Mouse (Mus musculus) myocyte (in vitro differentiated cells): ENCODE measurements around the gene Blnk. TPM values are rescaled to one million over a fixed set of nuclear protein-coding genes. Genes with fewer than 3 reads are reported as not detected.

Experiments used
- H3K27me3 ChIP-seq: one replicate; pipeline ENCODE4 v1.6.1; 2011; ENCODE audit not compliant: control insufficient read depth, insufficient read depth, insufficient read length
- H3K36me3 ChIP-seq: one replicate; pipeline ENCODE4 v1.6.1; 2011; ENCODE audit not compliant: control insufficient read depth, insufficient read depth
- H3K4me2 ChIP-seq: one replicate; pipeline ENCODE4 v1.6.1; 2011; ENCODE audit warnings: low read depth, control low read depth
- H3K4me3 ChIP-seq: one replicate; pipeline ENCODE4 v1.5.1; 2011; ENCODE audit warnings: mild to moderate bottlenecking, control low read depth, moderate library complexity
- H3K79me2 ChIP-seq: one replicate; pipeline ENCODE4 v1.6.1; 2011; ENCODE audit not compliant: control insufficient read depth, insufficient read depth
- H3ac ChIP-seq: one replicate; pipeline ENCODE4 v1.6.1; 2011; ENCODE audit not compliant: control insufficient read depth, insufficient read length
- CEBPB ChIP-seq: IDR thresholded peaks from 2 replicates; pipeline ENCODE4 v1.6.1; 2011; ENCODE audit warnings: mild to moderate bottlenecking, moderate library complexity; ENCODE audit not compliant: poor library complexity, insufficient read depth, severe bottlenecking
- E2F4 ChIP-seq: IDR thresholded peaks from one replicate; pipeline ENCODE4 v1.6.1; 2011; ENCODE audit warnings: mild to moderate bottlenecking, control low read depth, moderate library complexity; ENCODE audit not compliant: insufficient read depth
- MAX ChIP-seq: IDR thresholded peaks from one replicate; pipeline ENCODE4 v1.6.1; 2011; ENCODE audit warnings: low read depth, mild to moderate bottlenecking, control low read depth
- MYOD1 ChIP-seq, 3 experiments: IDR thresholded peaks; one replicate each; pipeline ENCODE4 v1.6.1; 2011; ENCODE audit warnings: control low read depth in 2 of 3, low read depth in 2 of 3, mild to moderate bottlenecking in 2 of 3, moderate library complexity in 1 of 3; ENCODE audit not compliant: insufficient read length in 2 of 3, control insufficient read depth in 1 of 3
- MYOG ChIP-seq, 3 experiments: IDR thresholded peaks; one replicate each; pipeline ENCODE4 v1.6.1; 2011; ENCODE audit warnings: control low read depth in 2 of 3, low read depth in 2 of 3, mild to moderate bottlenecking in 2 of 3; ENCODE audit not compliant: insufficient read length in 2 of 3, control insufficient read depth in 1 of 3, insufficient read depth in 1 of 3
- POLR2A ChIP-seq: IDR thresholded peaks from one replicate; pipeline ENCODE4 v1.6.1; 2011; ENCODE audit warnings: low read depth, mild to moderate bottlenecking, control low read depth, moderate library complexity; ENCODE audit not compliant: insufficient read length
- POLR2AphosphoS2 ChIP-seq: IDR thresholded peaks from one replicate; pipeline ENCODE4 v1.6.1; 2011; ENCODE audit warnings: low read depth, control low read depth; ENCODE audit not compliant: insufficient read length
- REST ChIP-seq: IDR thresholded peaks from one replicate; pipeline ENCODE4 v1.6.1; 2011; ENCODE audit warnings: mild to moderate bottlenecking, control low read depth, moderate library complexity; ENCODE audit not compliant: insufficient read depth, insufficient read length
- SRF ChIP-seq: IDR thresholded peaks from one replicate; pipeline ENCODE4 v1.6.1; 2011; ENCODE audit warnings: low read depth; ENCODE audit not compliant: control insufficient read depth, insufficient read length
- TCF12 ChIP-seq: IDR thresholded peaks from one replicate; pipeline ENCODE4 v1.6.1; 2011; ENCODE audit warnings: mild to moderate bottlenecking, control low read depth; ENCODE audit not compliant: poor library complexity, insufficient read depth, severe bottlenecking
- TCF3 ChIP-seq: IDR thresholded peaks from one replicate; pipeline ENCODE4 v1.6.1; 2011; ENCODE audit warnings: low read depth, control low read depth; ENCODE audit not compliant: insufficient read length
- USF1 ChIP-seq: IDR thresholded peaks from one replicate; pipeline ENCODE4 v1.6.1; 2011; ENCODE audit warnings: low read depth, mild to moderate bottlenecking, control low read depth, moderate library complexity
- polyA plus RNA-seq: library from polyadenylated mRNA; unstranded; fragments of >200 nt; fragmentation: generic; extraction: Trizol; gene quantifications from one replicate; pipeline ENCODE4 v1.2.1, GENCODE M21; 2012; ENCODE audit warnings: missing spikeins

Blnk gene
- polyA plus RNA-seq, 1 experiment = 3.3 TPM

DNA sequence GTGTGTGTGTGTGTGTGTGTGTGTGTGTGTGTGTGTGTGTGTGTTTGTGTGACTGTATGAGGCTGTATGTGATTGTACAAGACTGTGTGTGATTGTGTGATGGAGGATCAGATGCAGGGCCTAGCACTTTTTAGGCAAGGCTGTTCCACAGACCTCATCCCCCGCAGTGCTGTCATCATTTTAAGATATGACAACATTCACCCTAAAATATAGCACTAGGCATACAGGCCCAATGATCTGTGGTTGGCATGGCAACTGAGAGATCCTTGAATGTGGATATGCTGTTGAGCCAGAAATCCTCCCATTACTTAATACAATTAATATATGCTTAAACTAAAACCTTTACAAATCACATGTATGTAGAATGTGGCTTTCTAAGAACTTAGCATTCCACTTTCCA lies 9.8 kb downstream of the Blnk start:
- Histone ChIP-seq H3K27me3 (no peaks in the 10 kb centered on the region), H3K4me3 (no peak overlapping the region), H3ac (no peak overlapping the region), H3K4me2 (no peak overlapping the region), H3K36me3 (no peaks in the 10 kb centered on the region), H3K79me2 (peaks cover 7% of the 10 kb centered on the region)
- TF ChIP-seq MAX (no peak), MYOG (IDR thresholded peaks at IDR 0.05; ENCODE audit: control insufficient read depth in 1 of 3, insufficient read depth in 1 of 3, insufficient read length in 2 of 3, low read depth in 2 of 3) (no peak), POLR2AphosphoS2 (no peak), CEBPB (no peak), MYOD1 (IDR thresholded peaks at IDR 0.05; ENCODE audit: control insufficient read depth in 1 of 3, insufficient read length in 2 of 3, low read depth in 2 of 3) (no peak), USF1 (no peak), E2F4 (no peak), TCF3 (no peak), SRF (no peak)

DNA sequence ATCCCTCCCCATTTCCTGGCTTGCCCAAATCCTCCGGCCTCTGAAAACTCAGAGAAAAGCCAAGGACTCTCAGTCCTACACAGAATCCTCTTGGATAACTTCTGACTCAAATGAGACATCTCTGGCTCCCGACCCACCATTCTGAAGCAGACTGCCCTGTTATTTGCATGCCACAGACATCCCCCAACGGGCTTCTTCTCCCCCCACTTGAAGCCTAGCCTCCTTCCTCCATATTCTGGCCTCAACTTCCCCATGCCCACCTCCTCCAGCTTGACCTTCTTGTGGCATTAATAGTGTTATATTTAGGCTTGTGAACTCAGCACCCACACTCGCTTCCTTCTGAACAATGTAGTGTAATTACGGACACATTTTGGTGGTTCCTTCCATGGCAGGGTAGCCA lies 13.7 kb downstream of the Blnk start:
- no peaks in the 10 kb centered on the region for H3K79me2 ChIP-seq
- no peak overlapping the region for H3ac ChIP-seq
- H3K36me3 ChIP-seq = no peaks in the 10 kb centered on the region
- H3K4me3 ChIP-seq = no peak overlapping the region
- no peak overlapping the region for H3K4me2 ChIP-seq
- no peaks in the 10 kb centered on the region for H3K27me3 ChIP-seq
- TF ChIP-seq TCF3 (no peak), USF1 (no peak), MYOG (IDR thresholded peaks at IDR 0.05; ENCODE audit: control insufficient read depth in 1 of 3, insufficient read depth in 1 of 3, insufficient read length in 2 of 3, low read depth in 2 of 3) (no peak), REST (no peak)

DNA sequence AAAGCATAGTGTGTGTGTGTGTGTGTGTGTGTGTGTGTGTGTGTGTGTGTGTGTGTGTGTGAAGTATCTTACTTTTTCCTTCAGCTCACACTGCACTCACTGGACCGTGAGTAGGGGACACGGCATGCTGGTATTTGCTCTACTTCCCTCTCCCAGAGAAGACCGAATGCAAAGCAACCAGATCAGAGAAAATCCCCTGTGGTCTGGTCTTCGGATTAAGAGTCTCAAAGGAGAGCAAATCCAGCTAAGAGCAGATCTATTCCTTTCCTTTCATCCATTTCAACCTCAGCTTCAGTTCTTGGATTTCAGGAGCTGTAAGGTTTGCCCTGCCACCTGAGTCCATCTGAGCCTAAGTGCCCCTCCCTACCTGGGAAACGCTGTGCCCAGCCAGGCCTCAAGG lies 16.3 kb downstream of the Blnk start:
- H3K27me3 ChIP-seq = no peaks in the 10 kb centered on the region
- no peaks in the 10 kb centered on the region for H3K79me2 ChIP-seq
- no peak overlapping the region for H3ac ChIP-seq
- no peak overlapping the region for H3K4me3 ChIP-seq
- H3K36me3 ChIP-seq = no peaks in the 10 kb centered on the region
- no peak overlapping the region for H3K4me2 ChIP-seq
- no peak for TF ChIP-seq CEBPB
- no peak for TF ChIP-seq SRF
- TF ChIP-seq MYOG (IDR thresholded peaks at IDR 0.05; ENCODE audit: control insufficient read depth in 1 of 3, insufficient read depth in 1 of 3, insufficient read length in 2 of 3, low read depth in 2 of 3) = no peak
- no peak for TF ChIP-seq E2F4
- no peak for TF ChIP-seq USF1
- TF ChIP-seq MAX = no peak
- TF ChIP-seq REST = no peak
- no peak for TF ChIP-seq MYOD1 (IDR thresholded peaks at IDR 0.05; ENCODE audit: control insufficient read depth in 1 of 3, insufficient read length in 2 of 3, low read depth in 2 of 3)
- no peak for TF ChIP-seq TCF12

DNA sequence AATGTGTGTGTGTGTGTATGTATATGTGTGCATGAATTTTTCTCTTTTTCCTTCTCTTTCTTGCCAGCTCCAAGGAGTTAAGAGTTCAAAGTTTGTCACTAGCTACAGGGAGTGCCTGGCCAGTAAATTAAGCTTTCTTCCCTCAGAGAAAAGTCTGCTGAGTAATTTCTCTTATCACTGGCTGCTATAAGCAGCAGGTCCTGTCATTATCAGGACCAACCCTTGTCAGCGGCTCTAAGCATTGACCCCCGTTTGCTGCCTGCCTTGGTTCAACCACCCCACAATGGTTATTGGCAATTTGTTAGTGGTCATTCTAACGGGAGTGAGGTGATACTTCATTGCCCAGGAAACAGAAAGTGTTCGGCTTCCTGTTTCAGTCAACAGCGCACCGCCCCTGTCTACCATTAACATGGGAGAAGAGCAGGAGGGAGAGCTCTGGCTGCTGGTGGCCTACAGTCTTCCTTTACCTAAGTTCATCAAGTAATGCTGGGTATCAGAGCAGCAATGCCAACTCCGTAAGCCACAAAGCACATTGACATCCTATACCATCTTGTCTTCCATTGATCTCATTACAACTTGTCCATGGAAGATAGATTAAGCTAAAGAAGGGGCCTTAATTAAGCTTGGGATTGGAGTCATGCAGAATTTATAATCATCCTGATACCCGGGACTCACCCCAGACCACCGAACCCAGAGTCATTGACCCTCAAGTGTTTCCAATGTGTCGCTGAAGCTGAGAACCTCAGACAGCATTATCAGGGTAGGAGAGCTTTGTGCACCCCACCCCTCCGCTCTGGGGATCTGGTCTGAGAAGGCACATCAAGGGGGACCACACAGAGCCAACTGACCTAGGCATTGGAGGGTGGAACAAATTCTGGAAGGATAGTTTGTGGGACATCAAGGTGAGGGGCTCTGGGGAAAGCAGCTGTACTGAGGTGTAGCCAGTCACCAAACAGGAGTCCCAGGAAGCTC lies 17.1 kb downstream of the Blnk start:
- H3K36me3 ChIP-seq = no peaks in the 10 kb centered on the region
- H3K4me2 ChIP-seq = no peak overlapping the region
- TF ChIP-seq REST (no peak), MAX (no peak), USF1 (no peak), TCF12 (no peak), POLR2A (no peak), TCF3 (no peak), MYOG (IDR thresholded peaks at IDR 0.05; ENCODE audit: control insufficient read depth in 1 of 3, insufficient read depth in 1 of 3, insufficient read length in 2 of 3, low read depth in 2 of 3) (no peak), CEBPB (no peak), MYOD1 (IDR thresholded peaks at IDR 0.05; ENCODE audit: control insufficient read depth in 1 of 3, insufficient read length in 2 of 3, low read depth in 2 of 3) (no peak)
- no peaks in the 10 kb centered on the region for H3K79me2 ChIP-seq
- H3ac ChIP-seq = no peak overlapping the region
- H3K4me3 ChIP-seq = no peak overlapping the region
- H3K27me3 ChIP-seq = no peaks in the 10 kb centered on the region

DNA sequence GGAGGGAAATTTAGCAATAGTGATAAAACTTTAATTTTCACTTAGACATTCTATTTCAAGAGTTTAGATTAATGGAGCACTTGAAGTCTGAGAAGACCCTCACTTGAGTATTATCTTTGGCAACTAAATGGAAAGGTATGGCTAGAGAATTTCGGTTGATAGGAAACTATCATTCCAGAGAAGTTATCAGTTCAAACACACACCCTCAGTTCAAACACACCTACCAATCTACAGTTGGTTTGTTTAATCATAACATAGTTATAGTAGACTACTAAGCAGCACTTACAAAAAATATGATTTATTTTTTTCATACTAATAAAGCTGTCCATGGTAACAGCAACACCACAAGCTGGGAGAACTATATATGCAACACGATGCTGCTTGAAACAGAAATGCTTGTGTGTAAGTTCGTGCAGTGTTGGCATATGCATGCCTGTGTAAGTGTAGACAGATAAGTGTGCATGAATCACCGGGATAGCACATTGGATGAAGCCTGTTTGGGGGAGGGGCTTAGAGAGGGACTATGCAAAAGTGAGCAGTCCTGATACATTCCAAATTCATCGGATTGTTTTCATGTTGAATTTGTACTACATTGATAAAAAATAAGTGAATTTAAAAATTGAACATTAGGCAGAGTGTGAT lies 22.9 kb downstream of the Blnk start:
- Histone ChIP-seq H3K4me3 (no peak overlapping the region), H3K4me2 (no peak overlapping the region), H3K79me2 (no peaks in the 10 kb centered on the region), H3K36me3 (no peaks in the 10 kb centered on the region), H3ac (no peak overlapping the region), H3K27me3 (no peaks in the 10 kb centered on the region)
- TF ChIP-seq CEBPB (no peak), TCF12 (no peak), MYOD1 (IDR thresholded peaks at IDR 0.05; ENCODE audit: control insufficient read depth in 1 of 3, insufficient read length in 2 of 3, low read depth in 2 of 3) (no peak), POLR2AphosphoS2 (no peak), REST (no peak), SRF (no peak), POLR2A (no peak), TCF3 (no peak), E2F4 (no peak), USF1 (no peak), MYOG (IDR thresholded peaks at IDR 0.05; ENCODE audit: control insufficient read depth in 1 of 3, insufficient read depth in 1 of 3, insufficient read length in 2 of 3, low read depth in 2 of 3) (no peak), MAX (no peak)
